Mouse (Mus musculus): Measurements from ENCODE around the gene Amph. TPM values are rescaled to one million over a fixed set of nuclear protein-coding genes. Genes with fewer than 3 reads are reported as not detected.
"Not testable (repeated sequence)": the region's sequence is repeated elsewhere in the genome, so short reads cannot be mapped to it uniquely, and the experiment has no call there.

Gene Amph
- 50.0 and 50.6 TPM in 2 replicates for polyA plus RNA-seq (2014; fragmentation: Nextera tagmentation; extraction: Ambion mirVana)

DNA sequence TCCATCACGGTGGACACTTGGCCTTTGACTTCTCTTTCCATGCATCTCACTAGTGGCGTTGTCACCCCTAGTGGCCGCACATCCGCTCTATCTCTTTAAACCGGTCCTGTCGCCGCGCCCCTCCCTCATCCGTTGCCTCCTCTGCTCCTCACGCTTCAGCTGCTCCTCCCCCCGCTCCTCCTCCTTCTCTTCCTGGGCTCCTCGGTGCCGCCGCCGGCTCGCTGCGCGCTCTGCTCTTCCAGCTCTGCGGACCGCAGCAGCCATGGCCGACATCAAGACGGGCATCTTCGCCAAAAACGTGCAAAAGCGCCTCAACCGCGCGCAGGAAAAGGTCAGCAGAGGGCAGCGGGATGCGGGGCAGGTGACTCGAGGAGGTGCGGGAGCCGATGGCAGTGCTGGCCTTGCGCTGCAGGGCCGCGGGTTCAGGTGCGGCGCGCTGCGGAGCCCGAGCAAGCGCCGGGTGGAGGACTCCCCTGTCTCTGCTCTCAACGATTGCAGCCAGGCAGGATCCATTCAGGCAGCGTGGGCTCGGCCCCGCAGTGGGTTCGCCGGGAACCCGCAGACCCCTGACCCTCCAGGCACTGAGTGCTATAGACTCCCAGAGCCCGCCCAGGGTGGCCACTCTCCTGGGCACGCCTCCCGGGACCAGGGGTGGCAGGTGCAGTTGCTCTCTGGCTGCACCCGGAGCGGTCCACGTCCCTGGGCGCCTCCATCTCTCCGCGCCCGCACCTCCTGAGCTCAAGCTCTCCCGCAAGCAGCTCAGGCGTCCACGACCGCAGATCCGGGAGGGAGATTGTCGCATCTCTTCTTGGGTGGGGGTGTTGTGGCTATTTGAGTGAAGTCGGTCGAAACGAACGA lies at the start of gene Amph:
TSS of gene Amph (plus strand) at position 35 of the 858 bp plus-strand sequence.
- H3K9ac ChIP-seq (replicated peaks; ENCODE audit: low read length), result peak within 1 kb of the TSS; percentile 90
- WGBS, result under 1% methylated on average over 70 of the region's 70 CpGs
- DNase-seq, result peak; percentile 93
- H3K36me3 ChIP-seq (ENCODE audit: control insufficient read depth, insufficient read depth, low read length), result no peaks in the 10 kb centered on the region
- 0 out of 2 replicates have a peak, but pooled peaks cover 13% of the 10 kb centered on the region for H3K4me1 ChIP-seq (ENCODE audit: control insufficient read depth, insufficient read depth, low read length)
- H3K4me3 ChIP-seq (replicated peaks; ENCODE audit: low read depth, low read length), result peak within 1 kb of the TSS; percentile 91
- peak within 1 kb of the TSS; percentile 73 for H3K4me2 ChIP-seq (ENCODE audit: low read length)
- H3K9me3 ChIP-seq (ENCODE audit: control insufficient read depth, low read length), result no peaks in the 10 kb centered on the region
- no peaks in the 10 kb centered on the region for H3K27me3 ChIP-seq (ENCODE audit: control insufficient read depth, insufficient read depth, low read length)
- H3K27ac ChIP-seq (replicated peaks; ENCODE audit: low read depth, low read length), result peak within 1 kb of the TSS; percentile 92
- peak; percentile 97 for ATAC-seq (ENCODE audit: low FRiP score, low TSS enrichment)

DNA sequence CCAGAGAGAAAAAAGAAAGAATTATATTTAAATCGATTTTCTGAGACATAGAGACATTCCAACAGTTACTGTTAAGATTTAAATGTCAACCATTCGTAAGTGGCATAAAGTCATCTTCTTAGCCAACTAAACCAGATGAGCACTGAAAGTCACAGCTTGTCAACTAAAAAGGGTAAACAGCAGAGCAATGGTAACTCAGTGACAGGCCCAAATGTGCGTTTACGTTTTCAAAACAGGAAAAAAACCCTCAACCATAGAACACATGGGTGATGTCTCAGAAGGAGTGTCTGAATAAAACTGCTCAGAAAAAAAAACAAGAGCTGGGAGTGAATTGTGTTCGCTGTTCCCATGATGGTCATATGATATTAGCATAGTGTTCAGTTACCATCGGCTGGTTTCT lies 44.4 kb upstream of the Amph start:
- DNase-seq, result no peak
- no peak overlapping the region for H3K9ac ChIP-seq (replicated peaks; ENCODE audit: low read length)
- ATAC-seq (ENCODE audit: low FRiP score, low TSS enrichment), result no peak

DNA sequence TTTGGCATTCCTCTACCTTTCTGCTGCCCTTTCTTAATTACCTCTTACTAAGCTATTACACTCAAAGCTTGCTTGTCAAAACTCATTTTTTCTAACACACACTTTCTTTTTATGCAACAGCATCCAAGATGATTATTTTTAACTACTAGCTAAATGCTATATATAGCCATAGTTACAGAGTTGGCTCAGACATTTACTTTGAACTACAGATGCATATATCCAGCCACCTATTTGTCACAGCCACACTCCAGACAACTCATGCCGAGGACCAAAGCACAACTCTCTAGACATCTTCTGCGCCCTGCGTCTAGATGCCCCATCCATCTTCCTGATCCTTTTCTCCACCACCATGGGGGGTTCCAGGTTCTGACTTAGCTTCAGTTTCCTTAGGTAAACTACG lies 33.2 kb upstream of the Amph start:
- ATAC-seq (ENCODE audit: low FRiP score, low TSS enrichment), result no peak

More for the DNA sequence above, 44.4 kb upstream of the Amph start:
- Histone ChIP-seq H3K27ac (replicated peaks; ENCODE audit: low read depth, low read length) (no peak overlapping the region), H3K4me2 (ENCODE audit: low read length) (no peak overlapping the region), H3K36me3 (ENCODE audit: control insufficient read depth, insufficient read depth, low read length) (no peaks in the 10 kb centered on the region), H3K4me1 (ENCODE audit: control insufficient read depth, insufficient read depth, low read length) (no peaks in the 10 kb centered on the region), H3K9me3 (ENCODE audit: control insufficient read depth, low read length) (no peaks in the 10 kb centered on the region), H3K27me3 (ENCODE audit: control insufficient read depth, insufficient read depth, low read length) (no peaks in the 10 kb centered on the region), H3K4me3 (replicated peaks; ENCODE audit: low read depth, low read length) (no peak overlapping the region)
- 95% methylated on average over 6 of the region's 6 CpGs for WGBS

DNA sequence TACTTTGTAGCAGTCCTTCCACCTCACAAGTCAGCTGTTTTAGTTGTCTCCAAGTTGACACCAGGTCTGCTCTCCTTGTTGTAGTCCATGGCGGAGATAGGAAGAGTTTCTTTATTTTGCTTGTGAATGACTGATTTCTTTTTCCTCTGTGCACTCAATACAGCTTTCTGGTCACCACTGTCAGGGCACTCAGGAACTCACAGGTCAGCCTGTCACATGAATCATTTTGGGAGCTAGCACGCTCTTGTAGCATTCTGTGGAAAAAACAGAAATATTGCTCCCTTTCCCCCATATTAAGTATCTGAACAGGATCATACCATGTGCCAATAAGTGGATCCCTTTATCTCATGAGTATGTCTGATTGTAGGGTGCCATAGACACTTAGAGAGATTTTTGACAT lies 14.8 kb upstream of the Amph start:
- H3K9me3 ChIP-seq (ENCODE audit: control insufficient read depth, low read length); H3K4me3 ChIP-seq (replicated peaks; ENCODE audit: low read depth, low read length); H3K4me2 ChIP-seq (ENCODE audit: low read length); H3K4me1 ChIP-seq (ENCODE audit: control insufficient read depth, insufficient read depth, low read length); H3K27ac ChIP-seq (replicated peaks; ENCODE audit: low read depth, low read length); DNase-seq; H3K27me3 ChIP-seq (ENCODE audit: control insufficient read depth, insufficient read depth, low read length); H3K36me3 ChIP-seq (ENCODE audit: control insufficient read depth, insufficient read depth, low read length); H3K9ac ChIP-seq (replicated peaks; ENCODE audit: low read length); ATAC-seq (ENCODE audit: low FRiP score, low TSS enrichment): not testable (repeated sequence)
- 91% methylated on average over 1 of the region's 2 CpGs for WGBS

More for the DNA sequence above, 33.2 kb upstream of the Amph start:
- no peaks in the 10 kb centered on the region for H3K4me1 ChIP-seq (ENCODE audit: control insufficient read depth, insufficient read depth, low read length)
- no peak overlapping the region for H3K9ac ChIP-seq (replicated peaks; ENCODE audit: low read length)
- no peak for DNase-seq
- no peak overlapping the region for H3K4me3 ChIP-seq (replicated peaks; ENCODE audit: low read depth, low read length)
- 95% methylated on average over 4 of the region's 4 CpGs for WGBS
- no peak overlapping the region for H3K27ac ChIP-seq (replicated peaks; ENCODE audit: low read depth, low read length)
- no peak overlapping the region for H3K4me2 ChIP-seq (ENCODE audit: low read length)
- H3K36me3 ChIP-seq (ENCODE audit: control insufficient read depth, insufficient read depth, low read length), result no peaks in the 10 kb centered on the region
- no peaks in the 10 kb centered on the region for H3K27me3 ChIP-seq (ENCODE audit: control insufficient read depth, insufficient read depth, low read length)
- H3K9me3 ChIP-seq (ENCODE audit: control insufficient read depth, low read length), result no peaks in the 10 kb centered on the region

DNA sequence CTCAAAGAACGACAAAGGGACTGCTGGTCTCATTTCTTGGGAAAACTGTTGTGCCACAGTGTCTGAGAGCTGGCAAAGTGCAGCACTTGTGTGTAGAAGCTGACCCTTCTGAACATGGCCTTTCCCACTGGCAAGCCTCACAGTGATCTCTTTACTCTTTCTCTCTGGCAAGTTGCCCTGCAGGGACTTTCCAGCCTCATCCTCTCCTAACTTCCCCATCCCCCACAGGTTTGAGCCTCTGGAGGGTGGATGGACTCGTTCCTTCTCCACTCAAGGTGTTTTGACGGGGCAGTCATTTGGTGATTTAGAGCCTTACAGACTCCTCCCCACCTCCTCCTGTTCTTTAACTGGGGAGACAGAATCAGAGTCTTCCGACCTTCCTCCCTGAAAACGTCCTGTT lies 319 bp upstream of the Amph start:
- no peaks in the 10 kb centered on the region for H3K27me3 ChIP-seq (ENCODE audit: control insufficient read depth, insufficient read depth, low read length)
- ATAC-seq (ENCODE audit: low FRiP score, low TSS enrichment), result no peak; the same call in 1 of the 2 replicates
- DNase-seq, result no peak
- no peaks in the 10 kb centered on the region for H3K36me3 ChIP-seq (ENCODE audit: control insufficient read depth, insufficient read depth, low read length)
- peak overlapping the region; percentile 73 for H3K4me2 ChIP-seq (ENCODE audit: low read length)
- no peaks in the 10 kb centered on the region for H3K9me3 ChIP-seq (ENCODE audit: control insufficient read depth, low read length)
- WGBS, result 16% methylated on average over 5 of the region's 5 CpGs
- H3K4me3 ChIP-seq (replicated peaks; ENCODE audit: low read depth, low read length), result peak overlapping the region; percentile 91
- H3K4me1 ChIP-seq (ENCODE audit: control insufficient read depth, insufficient read depth, low read length), result 0 out of 2 replicates have a peak, but pooled peaks cover 13% of the 10 kb centered on the region
- peak overlapping the region; percentile 92; the same call in 1 of the 2 replicates for H3K27ac ChIP-seq (replicated peaks; ENCODE audit: low read depth, low read length)
- peak overlapping the region; percentile 90 for H3K9ac ChIP-seq (replicated peaks; ENCODE audit: low read length)

DNA sequence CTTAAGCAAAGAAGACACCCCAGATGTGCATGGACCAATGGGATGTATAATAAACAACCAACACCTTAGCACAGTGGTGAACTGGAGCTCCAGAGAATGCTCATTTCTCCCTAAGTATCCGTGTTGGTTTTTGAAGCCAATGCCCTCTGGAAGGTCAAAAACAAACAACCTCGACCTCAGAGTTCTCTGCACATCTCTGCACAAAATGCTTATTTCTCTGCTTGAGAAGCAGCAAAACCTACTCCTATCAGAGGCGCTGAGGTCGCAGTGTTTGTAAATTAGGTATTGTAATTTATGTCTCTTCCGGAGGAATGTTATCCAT lies 985 bp downstream of the Amph start:
- Histone ChIP-seq H3K36me3 (ENCODE audit: control insufficient read depth, insufficient read depth, low read length) (no peaks in the 10 kb centered on the region), H3K4me1 (ENCODE audit: control insufficient read depth, insufficient read depth, low read length) (0 out of 2 replicates have a peak, but pooled peaks cover 13% of the 10 kb centered on the region), H3K9me3 (ENCODE audit: control insufficient read depth, low read length) (no peaks in the 10 kb centered on the region), H3K4me3 (replicated peaks; ENCODE audit: low read depth, low read length) (peak overlapping the region; percentile 91), H3K27ac (replicated peaks; ENCODE audit: low read depth, low read length) (peak overlapping the region; percentile 92), H3K9ac (replicated peaks; ENCODE audit: low read length) (peak overlapping the region; percentile 90), H3K27me3 (ENCODE audit: control insufficient read depth, insufficient read depth, low read length) (no peaks in the 10 kb centered on the region), H3K4me2 (ENCODE audit: low read length) (peak overlapping the region; percentile 73)
- 5% methylated on average over 5 of the region's 5 CpGs for WGBS
- ATAC-seq (ENCODE audit: low FRiP score, low TSS enrichment) (no peak; the same call in 1 of the 2 replicates), DNase-seq (no peak)

DNA sequence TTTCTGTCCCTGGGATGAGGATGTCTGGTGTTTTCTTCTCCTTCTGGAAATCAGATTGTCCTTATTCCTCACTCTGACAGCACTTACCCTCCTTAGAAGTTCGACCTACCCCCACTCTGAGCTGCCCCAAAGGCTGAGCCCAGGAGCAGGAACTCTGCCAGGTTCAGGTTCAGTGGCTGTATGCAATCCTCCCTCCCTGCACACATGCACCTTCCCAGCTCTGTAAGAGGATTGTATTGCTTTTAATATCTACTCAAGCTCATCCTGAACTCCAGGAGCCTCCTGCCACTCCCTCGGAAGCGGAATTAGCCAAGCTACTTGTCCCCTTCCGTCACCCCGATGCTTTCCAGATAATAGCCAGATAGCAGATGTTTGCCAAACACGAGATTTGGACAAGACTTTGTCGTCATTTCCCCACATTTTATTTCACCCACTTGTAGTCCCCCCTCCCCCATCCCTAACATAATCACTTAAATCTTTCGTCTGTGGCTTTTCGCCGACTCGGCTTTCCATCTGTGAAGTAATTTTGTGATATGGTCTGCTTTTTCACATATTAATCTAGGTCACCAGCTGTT lies 1.7 kb downstream of the Amph start:
- ATAC-seq (ENCODE audit: low FRiP score, low TSS enrichment) (no peak), DNase-seq (peak; percentile 19)
- Histone ChIP-seq H3K4me2 (ENCODE audit: low read length) (peak overlapping the region; percentile 73), H3K27me3 (ENCODE audit: control insufficient read depth, insufficient read depth, low read length) (no peaks in the 10 kb centered on the region), H3K27ac (replicated peaks; ENCODE audit: low read depth, low read length) (no peak overlapping the region), H3K36me3 (ENCODE audit: control insufficient read depth, insufficient read depth, low read length) (no peaks in the 10 kb centered on the region), H3K4me1 (ENCODE audit: control insufficient read depth, insufficient read depth, low read length) (0 out of 2 replicates have a peak, but pooled peaks cover 13% of the 10 kb centered on the region), H3K9me3 (ENCODE audit: control insufficient read depth, low read length) (no peaks in the 10 kb centered on the region), H3K4me3 (replicated peaks; ENCODE audit: low read depth, low read length) (peak overlapping the region; percentile 91), H3K9ac (replicated peaks; ENCODE audit: low read length) (peak overlapping the region; percentile 90)
- 57% methylated on average over 11 of the region's 11 CpGs for WGBS

DNA sequence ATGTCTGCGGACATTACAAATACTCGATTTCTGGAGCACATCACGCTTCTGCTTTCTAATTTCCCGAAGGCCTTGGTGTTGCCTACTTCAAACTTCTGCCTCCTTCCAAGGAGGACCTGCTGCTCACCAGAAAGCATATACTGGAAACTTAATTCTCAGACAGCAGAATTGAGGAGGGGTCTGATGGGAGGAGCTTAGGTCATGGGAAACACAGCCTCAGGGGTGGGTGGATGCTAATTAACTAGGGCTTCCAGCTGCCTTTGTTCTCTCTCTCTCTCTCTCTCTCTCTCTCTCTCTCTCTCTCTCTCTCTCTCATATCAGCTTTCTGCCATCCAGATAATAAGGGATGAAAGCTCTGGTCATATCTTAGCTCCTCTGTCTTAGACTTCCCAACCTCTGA lies 5.6 kb downstream of the Amph start:
- WGBS, result 81% methylated on average over 4 of the region's 4 CpGs
- H3K4me1 ChIP-seq (ENCODE audit: control insufficient read depth, insufficient read depth, low read length), result 0 out of 2 replicates have a peak, but pooled peaks cover 9% of the 10 kb centered on the region
- no peaks in the 10 kb centered on the region for H3K27me3 ChIP-seq (ENCODE audit: control insufficient read depth, insufficient read depth, low read length)
- no peak overlapping the region for H3K4me3 ChIP-seq (replicated peaks; ENCODE audit: low read depth, low read length)
- H3K9me3 ChIP-seq (ENCODE audit: control insufficient read depth, low read length), result no peaks in the 10 kb centered on the region
- H3K9ac ChIP-seq (replicated peaks; ENCODE audit: low read length), result no peak overlapping the region
- DNase-seq (peak; percentile 44), ATAC-seq (ENCODE audit: low FRiP score, low TSS enrichment) (no peak)
- no peak overlapping the region for H3K27ac ChIP-seq (replicated peaks; ENCODE audit: low read depth, low read length)
- H3K4me2 ChIP-seq (ENCODE audit: low read length), result no peak overlapping the region
- no peaks in the 10 kb centered on the region for H3K36me3 ChIP-seq (ENCODE audit: control insufficient read depth, insufficient read depth, low read length)

Measured in midbrain, embryonic 14.5 days (tissue).